Mouse (Mus musculus) monocyte, adult 2 months (primary cell): Measurements from ENCODE around the gene Slc9a8.

Experiments
- DNase-seq, 2 experiments: peaks; one replicate each; pipeline ENCODE4 v3.0.0; 2022; ENCODE audit warnings: low spot score in 2 of 2, low read depth in 1 of 2

The Slc9a8 gene

DNA sequence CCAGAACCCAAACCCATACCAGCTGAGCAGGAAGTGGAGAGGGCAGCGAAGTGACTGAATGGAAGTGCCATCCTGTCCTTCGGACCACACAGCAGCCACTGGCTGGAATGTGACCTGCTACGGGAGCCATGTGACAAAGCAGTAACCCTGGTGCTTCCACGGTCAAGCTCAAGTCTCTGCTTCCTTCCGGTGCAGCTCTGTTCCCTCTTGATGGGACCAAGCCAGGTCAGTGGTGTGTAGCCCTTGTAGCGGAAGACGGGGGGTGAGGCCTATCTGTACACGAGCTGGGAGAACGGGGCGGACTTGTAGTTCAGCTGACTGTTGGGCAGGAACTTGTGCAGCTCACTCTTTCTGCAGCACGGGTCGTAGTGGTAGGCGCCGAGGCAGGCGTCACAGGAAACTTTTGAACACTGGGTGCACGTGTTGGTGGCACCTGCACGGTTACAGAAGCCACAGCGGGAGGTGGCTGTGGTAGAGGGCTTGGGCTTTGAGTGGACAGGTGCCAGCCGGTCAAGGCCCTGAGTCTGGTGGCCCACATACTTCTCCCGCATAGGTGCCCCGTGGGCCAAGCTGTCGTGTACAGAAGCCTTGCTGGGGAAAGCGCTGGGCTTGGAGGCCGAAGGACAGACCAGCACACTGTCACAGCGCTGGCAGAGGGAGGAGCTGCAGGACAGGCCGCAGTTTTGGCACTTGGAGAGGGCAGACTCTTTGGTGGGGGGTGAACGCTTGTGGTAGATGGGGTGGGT, 61.7 kb downstream of the Slc9a8 start:
- no peak for DNase-seq

DNA sequence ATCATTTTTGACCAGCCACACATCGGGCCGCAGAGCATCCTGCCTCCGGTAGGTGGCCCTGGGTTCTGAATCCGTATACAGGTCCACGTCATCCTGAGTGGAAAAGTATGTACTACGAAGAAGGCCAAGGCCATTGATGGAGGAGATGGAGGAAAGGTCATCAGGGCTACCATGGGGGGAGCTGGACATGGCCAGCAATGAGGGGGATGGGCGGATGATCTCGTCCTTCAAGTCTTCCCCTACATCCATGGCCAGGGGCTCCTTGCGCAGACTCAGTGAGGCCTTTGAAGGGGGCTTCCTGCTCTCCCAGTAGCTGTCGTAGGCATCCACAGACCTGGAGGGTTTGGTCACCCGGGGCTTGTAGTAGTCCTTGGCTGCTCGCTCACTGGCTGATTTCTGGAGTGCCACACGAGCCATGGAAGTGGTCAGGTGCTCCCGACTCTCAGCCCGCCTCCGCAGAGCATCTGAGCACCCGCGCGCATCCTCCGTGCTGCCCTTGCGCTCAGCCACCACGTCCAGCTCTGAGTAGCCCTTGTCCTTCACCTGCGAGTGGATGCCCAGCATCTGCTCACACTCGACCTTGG, 62.4 kb downstream of the Slc9a8 start:
- no peak for DNase-seq

GRCm38 (mm10) chr2:167484932-167485331, 63.4 kb downstream of the Slc9a8 start:
- DNase-seq = no peak

DNA sequence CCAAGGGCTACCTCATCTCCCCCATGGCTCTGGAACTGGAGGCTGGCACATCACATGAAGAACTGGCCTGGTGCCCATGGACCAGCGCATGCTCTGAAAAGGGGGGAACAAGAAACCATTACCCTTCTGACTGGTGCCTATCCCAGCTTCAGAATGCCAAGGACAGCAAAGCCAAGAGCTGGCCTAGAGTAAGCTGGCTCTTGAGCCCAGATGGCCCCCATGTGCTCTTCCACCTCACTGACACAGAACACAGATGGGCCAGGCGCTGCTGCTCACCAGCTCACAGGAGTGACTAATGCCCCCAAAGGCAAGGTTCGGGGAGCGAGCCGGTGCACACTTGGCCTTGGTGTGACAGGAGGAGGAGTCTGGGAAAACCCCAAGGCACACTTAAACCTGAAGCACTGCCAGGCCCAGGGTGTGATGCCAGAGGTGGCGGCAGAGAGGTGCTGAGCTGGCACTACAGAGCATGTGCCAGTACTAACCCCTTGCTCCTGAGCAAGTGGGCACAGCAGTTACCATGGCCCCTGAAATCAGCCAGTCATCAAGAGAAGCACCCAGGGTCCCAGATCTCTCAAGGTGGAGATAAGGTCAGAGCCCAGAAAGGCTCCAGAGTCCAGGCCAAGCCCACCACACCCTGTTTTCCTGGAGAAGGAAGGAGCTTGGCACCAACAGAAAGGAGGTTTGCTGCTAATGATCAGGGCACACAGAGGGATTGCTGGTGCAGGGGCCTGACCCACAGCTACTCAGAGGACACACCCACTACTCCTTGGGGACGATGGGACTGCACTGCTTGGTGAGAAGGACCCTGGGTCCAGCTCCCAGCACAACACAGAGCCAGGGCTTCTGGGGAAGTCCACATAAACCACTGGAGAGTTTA, 64.2 kb downstream of the Slc9a8 start:
- DNase-seq = no peak

- DNase-seq = no peak
Measured at GRCm38 (mm10) chr2:167486573-167486972, 65.1 kb downstream of the Slc9a8 start.

DNA sequence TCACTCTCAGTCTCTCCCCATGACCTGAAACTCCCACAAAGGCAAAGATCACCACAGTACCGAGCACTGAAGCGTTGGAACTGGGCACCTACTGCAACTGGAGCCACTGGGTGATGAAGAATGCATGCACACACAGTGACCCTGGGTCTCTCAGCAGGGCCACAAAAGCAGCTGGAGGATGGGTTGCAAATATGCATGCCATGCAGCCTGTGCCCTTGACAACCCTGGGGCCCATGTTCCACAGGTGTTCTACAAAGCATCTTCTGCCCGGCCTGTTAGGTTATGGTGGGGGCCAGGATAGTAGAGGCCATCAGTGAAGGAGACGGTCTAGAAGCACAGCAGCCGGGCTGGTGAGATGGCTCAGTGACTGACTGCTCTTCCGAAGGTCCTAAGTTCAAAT, 66.0 kb downstream of the Slc9a8 start:
- no peak for DNase-seq

DNA sequence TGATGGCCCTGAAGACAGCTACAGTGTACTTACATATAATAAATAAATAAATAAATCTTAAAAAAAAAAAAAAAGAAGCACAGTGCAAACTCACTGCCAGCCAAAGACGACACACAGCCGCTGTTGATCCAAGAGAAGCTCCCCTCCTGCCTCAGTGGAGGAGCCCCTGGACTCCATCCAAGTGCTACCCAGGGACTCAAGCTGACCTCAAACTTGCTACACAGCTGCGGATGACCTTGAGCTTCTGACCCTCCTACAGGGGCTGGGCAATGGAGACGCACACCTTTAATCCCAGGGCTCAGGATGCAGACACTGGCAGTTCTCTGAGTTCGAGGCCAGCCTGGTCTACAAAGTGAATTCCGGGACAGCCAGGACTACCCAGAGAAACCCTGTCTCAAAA, 66.5 kb downstream of the Slc9a8 start:
- DNase-seq = no peak

GRCm38 (mm10) chr2:167490813-167491525, 69.5 kb downstream of the Slc9a8 start:
- DNase-seq = no peak

DNA sequence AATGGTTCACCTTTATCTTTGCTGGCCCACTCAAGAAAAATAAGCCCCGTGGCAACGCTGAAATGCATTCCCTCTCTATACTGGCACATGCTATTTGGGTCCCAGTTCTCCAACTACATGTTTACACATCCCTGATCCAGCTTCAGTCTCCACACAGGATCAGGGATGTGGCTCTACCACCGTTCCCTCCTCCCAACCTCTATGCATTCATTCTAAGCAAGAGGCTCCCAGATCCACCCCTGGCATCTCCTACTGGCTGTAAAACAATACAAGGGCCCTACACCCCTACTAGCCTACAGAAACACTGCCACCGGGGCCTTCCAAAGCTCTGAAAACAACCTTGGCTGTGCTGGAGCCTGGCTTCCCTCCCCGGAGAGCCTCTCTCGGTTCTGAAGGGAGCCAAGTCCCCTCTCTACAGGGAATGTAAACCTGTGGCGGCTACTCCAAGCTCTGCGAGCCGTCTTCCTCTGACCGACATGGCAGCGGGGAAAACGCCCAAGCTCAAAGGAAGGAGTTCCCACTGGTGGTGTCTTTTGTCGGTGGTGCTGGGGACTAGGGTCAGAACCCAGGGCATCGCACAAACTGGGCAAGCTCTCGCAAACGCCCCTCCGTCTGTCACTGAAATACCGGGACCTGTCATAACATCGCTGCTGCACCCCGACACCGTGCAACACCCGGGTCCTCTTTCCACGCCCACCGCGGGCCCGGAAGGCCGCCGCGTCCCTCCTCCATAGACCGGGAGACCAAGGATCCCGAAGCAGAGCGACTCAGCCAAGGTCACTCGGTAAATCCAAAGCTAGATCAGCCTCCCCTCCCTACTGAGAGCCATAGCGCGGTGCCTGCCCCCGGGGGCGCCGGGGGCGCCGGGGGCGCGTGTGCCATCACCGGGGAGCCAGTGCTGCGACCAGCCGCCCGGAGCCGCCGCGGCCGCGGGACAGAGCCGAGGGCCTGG, 70.5 kb downstream of the Slc9a8 start, which contains the start of gene Rnf114:
Gene Rnf114, plus strand, starts transcription at position 889 of the 952 bp plus-strand sequence.
- no peak for DNase-seq

- peak; percentile 86 to 95 for DNase-seq
Measured at GRCm38 (mm10) chr2:167492713-167493636, 71.5 kb downstream of the Slc9a8 start, which contains the start of gene Spata2. Gene Spata2, minus strand, starts transcription at chr2:167492887.

GRCm38 (mm10) chr2:167496437-167496836, 74.9 kb downstream of the Slc9a8 start:
- DNase-seq = peak; percentile 28 to 40

GRCm38 (mm10) chr2:167497272-167497671, 75.8 kb downstream of the Slc9a8 start:
- peak in 1 of 2 experiments; percentile 52 for DNase-seq

DNA sequence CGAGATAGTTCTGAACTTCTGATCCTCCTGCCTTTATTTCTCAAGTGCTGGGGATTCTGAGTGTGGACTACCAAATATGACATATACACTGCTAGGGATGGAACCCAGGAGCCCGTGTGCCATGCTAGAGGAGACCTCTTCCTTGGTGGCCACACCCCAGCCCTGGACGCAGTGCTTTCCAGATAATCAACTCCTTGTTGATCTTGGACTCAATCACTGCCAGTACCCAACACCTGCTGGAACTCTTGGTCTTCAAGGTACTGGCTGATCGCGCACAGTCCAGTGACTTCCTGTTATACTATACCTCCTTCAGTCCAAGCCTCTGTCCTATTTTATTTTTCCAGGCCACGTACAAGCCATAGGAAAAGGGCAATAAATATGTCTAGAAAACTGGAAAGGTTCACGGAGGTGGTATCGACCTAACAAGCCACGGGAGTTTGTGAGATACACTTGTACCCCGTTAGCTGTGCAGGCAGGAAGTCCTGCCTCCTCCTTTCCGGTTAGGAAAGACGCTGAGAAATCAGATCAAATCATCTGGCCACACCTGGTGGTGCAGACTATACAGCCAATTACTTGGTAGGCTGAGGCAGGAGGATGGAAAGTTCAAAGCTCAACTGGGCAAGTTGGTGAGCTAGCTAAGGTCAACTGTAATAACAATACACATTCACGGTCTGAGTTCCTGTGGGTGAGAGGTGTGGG, 81.2 kb downstream of the Slc9a8 start:
- no peak for DNase-seq

GRCm38 (mm10) chr2:167503253-167503895, 81.9 kb downstream of the Slc9a8 start:
- DNase-seq = peak in 1 of 2 experiments; percentile 63

GRCm38 (mm10) chr2:167503896-167504349, 82.4 kb downstream of the Slc9a8 start:
- no peak for DNase-seq

DNA sequence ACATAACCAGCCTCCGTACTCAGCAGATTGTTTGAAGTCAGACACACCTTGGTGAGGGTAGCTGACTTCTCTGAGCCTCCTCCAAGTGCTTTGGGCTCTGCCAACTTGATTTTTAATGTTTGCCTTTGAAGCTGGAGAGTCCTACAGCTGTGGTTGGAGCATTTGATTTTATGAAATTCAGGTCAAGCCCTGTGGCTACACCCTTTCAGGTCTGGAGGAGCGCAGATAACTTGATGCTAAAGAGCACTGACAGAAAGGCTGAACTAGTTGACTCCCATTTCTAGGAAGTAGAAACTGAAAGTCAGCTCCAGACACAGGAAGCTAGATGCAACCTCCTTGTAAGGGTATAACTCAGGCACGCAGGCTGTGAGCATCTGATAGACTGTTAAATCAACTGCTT, 83.6 kb downstream of the Slc9a8 start:
- DNase-seq = peak in 1 of 2 experiments; percentile 33

GRCm38 (mm10) chr2:167506546-167507260, 85.2 kb downstream of the Slc9a8 start:
- DNase-seq = no peak
